Mouse (Mus musculus): Measurements from ENCODE around the gene Insl3.
A peak's percentile ranks its signal among the peaks of the same experiment; 100 is the strongest.
"Not testable (repeated sequence)": the region's sequence is repeated elsewhere in the genome, so short reads cannot be mapped to it uniquely, and the experiment has no call there.

The Insl3 gene

GRCm38 (mm10) chr8:71709800-71710446, 20.9 kb downstream of the Insl3 start:
- DNase-seq (ENCODE audit: low spot score), result peak; percentile 80

GRCm38 (mm10) chr8:71711574-71711973, 22.6 kb downstream of the Insl3 start:
- no peak for DNase-seq (ENCODE audit: low spot score)

DNA sequence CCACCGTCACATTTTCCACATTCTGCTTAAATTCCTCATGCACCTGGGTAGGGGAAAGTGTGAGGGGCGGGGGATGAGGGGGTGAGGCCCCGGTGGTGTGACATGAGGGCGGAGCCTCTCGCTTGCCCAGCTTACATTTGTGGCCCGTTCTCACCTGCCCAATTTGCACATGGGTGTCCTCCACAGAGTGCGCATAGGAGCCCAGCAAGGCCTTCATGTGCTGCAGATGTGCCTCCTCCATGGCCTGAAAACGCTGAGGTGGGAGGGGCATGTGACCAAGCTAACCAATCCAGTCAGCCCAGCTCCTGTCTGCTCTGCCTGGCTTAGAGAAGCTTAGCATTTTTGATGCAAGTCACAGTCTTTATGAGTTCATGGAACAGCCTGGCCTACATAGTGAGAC, 26.5 kb downstream of the Insl3 start:
- no peak for DNase-seq (ENCODE audit: low spot score)

GRCm38 (mm10) chr8:71716561-71717053, 27.6 kb downstream of the Insl3 start:
- no peak for DNase-seq (ENCODE audit: low spot score)

GRCm38 (mm10) chr8:71717096-71717495, 28.1 kb downstream of the Insl3 start:
- no peak for DNase-seq (ENCODE audit: low spot score)

DNA sequence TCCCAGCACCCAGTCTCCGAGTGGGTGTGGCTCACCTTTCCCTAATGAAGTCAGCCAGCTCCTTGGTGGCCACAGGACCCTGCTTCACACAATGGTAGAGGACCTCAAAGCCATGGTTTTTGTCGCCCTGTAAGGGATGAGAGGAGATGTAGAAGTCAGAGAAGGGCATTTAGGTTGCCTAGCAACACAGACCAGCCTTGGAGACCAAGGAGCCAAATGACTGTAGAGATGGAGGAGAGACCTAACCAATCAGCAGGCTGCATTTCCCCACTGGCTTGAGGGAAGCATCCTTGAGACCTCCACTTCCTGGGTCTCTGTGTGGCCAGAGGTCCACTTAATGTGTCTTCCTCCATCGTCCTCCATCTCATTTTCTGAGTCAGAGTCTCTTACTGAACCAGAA, 29.2 kb downstream of the Insl3 start:
- no peak for DNase-seq (ENCODE audit: low spot score)

DNA sequence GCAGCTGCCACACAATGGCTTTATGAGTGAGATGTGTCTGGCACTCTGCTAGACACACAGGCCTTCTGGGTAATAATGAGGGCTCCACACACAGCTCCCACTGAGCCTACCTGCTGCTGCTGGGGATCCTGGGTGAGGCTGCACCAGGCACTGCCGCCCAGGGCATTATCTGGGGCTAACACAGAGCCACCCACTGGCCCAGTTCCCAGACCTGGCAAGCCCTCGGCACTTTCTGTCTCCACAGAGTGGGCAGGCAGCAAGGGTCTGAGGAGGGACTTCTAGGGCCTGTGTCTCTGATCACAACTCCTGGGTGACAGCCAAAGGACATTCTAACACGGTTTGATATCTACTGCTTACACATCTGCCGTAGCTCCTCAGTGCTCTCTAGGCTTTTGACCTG, 30.2 kb downstream of the Insl3 start:
- no peak for DNase-seq (ENCODE audit: low spot score)

DNA sequence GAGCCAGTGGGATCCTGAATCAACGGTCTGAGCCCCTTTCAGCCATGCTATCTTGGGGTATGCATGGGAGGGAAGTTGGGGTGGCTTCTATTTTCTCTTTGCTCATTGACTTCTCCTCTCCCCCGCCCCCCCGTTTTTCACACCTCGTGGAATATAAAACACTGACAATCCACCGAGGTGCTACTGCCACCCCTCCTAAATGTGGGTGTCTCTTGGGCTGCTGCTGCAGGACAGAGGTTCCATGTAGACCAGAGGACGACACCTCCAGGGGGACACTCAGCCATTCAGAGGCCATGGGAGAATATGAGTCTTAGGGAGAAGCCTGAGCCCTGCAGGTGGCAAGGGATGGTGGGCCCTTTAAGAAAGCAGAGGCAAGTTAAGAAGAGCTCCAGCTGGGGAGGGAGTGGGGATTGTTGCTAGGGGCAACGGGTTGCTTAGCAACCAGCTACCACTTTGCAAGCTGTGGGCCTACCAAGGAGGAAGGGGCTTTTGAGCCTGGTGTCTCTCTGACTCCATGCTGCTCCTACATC, 31.0 kb downstream of the Insl3 start:
- no peak for DNase-seq (ENCODE audit: low spot score)

DNA sequence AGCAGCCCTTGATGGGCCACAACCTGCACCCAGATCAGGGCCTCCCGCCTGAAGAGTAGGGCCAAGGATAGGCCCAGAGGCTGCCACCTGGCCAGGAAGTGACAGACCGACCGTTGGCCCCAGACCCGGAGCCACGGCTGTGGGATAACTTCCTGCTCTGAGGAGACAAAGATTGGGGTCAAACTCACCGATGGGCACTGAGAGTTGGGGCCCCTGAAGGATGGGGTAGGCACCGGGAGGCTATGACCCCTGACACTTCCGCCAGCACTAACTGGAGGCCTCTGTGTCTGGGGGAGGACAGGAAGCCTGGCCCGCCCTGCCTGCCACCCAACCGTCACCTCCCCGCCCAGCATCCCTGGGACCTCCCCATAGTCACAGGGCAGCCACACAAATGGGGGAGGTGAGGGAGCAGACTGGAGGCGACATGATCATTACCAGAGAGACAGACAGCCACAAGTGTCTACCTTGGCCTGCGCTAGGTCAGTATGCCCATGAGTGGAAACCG, 34.1 kb downstream of the Insl3 start:
- DNase-seq (ENCODE audit: low spot score), result no peak

GRCm38 (mm10) chr8:71724389-71724788, 35.4 kb downstream of the Insl3 start:
- no peak for DNase-seq (ENCODE audit: low spot score)

GRCm38 (mm10) chr8:71725122-71725924, 36.3 kb downstream of the Insl3 start, which contains the start of gene Fcho1:
Gene Fcho1, minus strand, starts transcription at chr8:71725716.
- DNase-seq (ENCODE audit: low spot score), result peak; percentile 69

DNA sequence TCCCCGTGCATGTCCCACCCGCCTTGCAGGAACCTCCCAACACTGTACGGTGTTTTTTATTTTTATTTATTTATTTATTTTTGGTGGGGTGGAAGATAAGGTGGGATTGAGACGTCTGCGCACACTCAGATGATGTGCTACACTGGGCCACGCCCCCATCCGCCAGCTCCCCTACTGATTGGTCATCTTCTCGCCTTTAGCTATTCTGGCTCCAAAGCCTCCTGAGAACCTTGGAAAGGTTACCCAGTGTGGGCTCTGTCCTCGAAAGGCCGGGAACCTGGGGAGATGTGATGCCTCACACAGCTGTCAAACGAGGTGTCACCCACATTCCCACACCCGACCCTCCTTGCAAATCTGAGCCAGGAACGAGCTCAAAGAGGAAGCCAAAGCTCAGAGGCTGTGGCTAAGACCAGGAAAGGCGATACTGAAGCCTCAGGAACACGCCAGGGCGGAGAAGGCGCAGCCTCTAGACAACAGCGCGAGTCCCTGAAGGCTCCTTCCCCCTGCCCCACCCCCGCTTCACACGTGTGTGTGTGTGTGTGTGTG, 39.3 kb downstream of the Insl3 start:
- DNase-seq (ENCODE audit: low spot score), result no peak

DNA sequence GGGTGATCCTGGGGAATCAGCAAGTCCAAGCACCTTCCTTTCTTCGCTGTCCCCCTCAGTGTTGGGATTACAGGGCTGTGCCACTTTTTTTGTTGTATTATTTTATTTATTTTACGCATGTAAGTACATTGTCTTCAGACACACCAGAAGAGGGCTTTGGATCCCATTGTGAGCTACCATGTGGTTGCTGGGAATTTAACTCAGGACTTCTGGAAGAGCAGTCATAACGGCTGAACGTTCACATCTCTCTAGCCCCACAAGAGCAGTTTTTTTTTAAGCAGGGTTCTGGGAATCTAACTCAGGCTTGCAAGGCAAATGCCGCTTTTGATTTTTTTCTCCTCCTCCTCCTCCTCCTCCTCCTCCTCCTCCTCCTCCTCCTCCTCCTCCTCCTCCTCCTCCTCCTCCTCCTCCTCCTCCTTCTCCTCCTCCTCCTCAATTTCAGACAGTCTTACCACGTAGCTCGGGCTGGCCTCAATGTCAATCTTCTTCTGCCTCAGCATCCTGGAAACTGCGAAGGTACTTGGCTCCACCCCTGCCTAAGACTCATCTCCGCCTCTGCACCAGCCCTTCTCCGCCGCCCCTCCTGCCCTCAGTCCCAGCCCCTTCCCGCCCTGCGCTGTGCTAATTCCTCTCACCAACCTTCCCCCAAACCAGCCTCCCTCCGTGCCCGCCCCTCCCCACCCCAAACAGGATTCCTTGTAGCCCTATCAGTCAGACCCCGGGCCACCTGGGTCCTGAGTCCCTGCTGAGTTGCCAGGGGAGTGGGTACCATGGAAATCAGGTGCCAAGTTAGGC, 40.0 kb downstream of the Insl3 start:
- no peak for DNase-seq (ENCODE audit: low spot score)

GRCm38 (mm10) chr8:71731652-71732230, 42.7 kb downstream of the Insl3 start:
- peak; percentile 49 for DNase-seq (ENCODE audit: low spot score)

DNA sequence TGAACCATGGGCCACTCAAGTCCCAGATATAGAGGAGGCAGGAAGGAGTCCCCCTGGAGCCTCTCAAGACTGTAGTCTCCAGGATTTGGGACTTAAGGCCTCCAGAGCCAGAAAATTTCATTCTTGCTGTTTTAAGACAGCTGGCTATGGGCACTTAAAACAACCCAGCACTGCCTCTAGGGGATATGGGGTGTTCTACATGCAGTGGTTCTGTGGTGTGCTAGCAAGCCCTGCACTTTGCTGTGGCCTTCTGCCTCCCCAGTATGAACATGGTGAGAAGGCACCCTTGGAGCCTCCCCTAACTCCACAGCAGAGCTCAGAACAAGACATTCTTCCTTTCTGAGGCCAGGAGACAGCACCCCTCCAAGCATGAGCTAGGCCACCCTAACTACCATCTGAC, 49.3 kb downstream of the Insl3 start:
- not testable (repeated sequence) for DNase-seq (ENCODE audit: low spot score)
